Mouse (Mus musculus) cerebellum, postnatal 25 days (tissue): ENCODE data around the gene Trpm3.
"Not testable (repeated sequence)": the region's sequence is repeated elsewhere in the genome, so short reads cannot be mapped to it uniquely, and the experiment has no call there.

Experiments used
- DNase-seq, 2 experiments: peaks; one replicate each; pipeline ENCODE4 v3.0.0; 2021; ENCODE audit warnings: mixed read lengths in 2 of 2

The Trpm3 gene

GRCm38 (mm10) chr19:22994531-22994930, 855.7 kb downstream of the Trpm3 start:
- no peak for DNase-seq

- no peak for DNase-seq
Measured at GRCm38 (mm10) chr19:23000293-23000692, 861.4 kb downstream of the Trpm3 start.

GRCm38 (mm10) chr19:23003861-23004260, 865.0 kb downstream of the Trpm3 start:
- no peak for DNase-seq

- no peak for DNase-seq
Measured at GRCm38 (mm10) chr19:23005851-23006250, 867.0 kb downstream of the Trpm3 start.

GRCm38 (mm10) chr19:23006517-23007273, 867.8 kb downstream of the Trpm3 start:
- peak; percentile 66 to 79 for DNase-seq

GRCm38 (mm10) chr19:23013695-23014094, 874.8 kb downstream of the Trpm3 start:
- DNase-seq: no peak

- peak; percentile 73 to 81 for DNase-seq
Measured at GRCm38 (mm10) chr19:23015516-23015915, 876.7 kb downstream of the Trpm3 start.

- peak; percentile 59 to 70 for DNase-seq
Measured at GRCm38 (mm10) chr19:23018186-23018727, 879.4 kb downstream of the Trpm3 start.

- DNase-seq: no peak
Measured at GRCm38 (mm10) chr19:23022902-23023301, 884.1 kb downstream of the Trpm3 start.

- DNase-seq: peak; percentile 36 to 38
Measured at GRCm38 (mm10) chr19:23023316-23023960, 884.6 kb downstream of the Trpm3 start.

- DNase-seq: no peak
Measured at GRCm38 (mm10) chr19:23024821-23025220, 886.0 kb downstream of the Trpm3 start.

- DNase-seq: no peak
Measured at GRCm38 (mm10) chr19:23026427-23026826, 887.6 kb downstream of the Trpm3 start.

GRCm38 (mm10) chr19:23028283-23028682, 889.4 kb downstream of the Trpm3 start:
- DNase-seq: no peak

GRCm38 (mm10) chr19:23033343-23033742, 894.5 kb downstream of the Trpm3 start:
- not testable (repeated sequence) for DNase-seq

GRCm38 (mm10) chr19:23034117-23034516, 895.3 kb downstream of the Trpm3 start:
- no peak for DNase-seq

- DNase-seq: no peak
Measured at GRCm38 (mm10) chr19:23034933-23035332, 896.1 kb downstream of the Trpm3 start.

- DNase-seq: no peak
Measured at GRCm38 (mm10) chr19:23035786-23036185, 896.9 kb downstream of the Trpm3 start.

- no peak for DNase-seq
Measured at GRCm38 (mm10) chr19:23036782-23037477, 898.1 kb downstream of the Trpm3 start.

GRCm38 (mm10) chr19:23037499-23037898, 898.7 kb downstream of the Trpm3 start:
- DNase-seq: no peak

GRCm38 (mm10) chr19:23038321-23038720, 899.5 kb downstream of the Trpm3 start:
- no peak for DNase-seq

- DNase-seq: no peak
Measured at GRCm38 (mm10) chr19:23041483-23042167, 902.8 kb downstream of the Trpm3 start.

GRCm38 (mm10) chr19:23042168-23042733, 903.4 kb downstream of the Trpm3 start:
- no peak for DNase-seq
